Mouse (Mus musculus): ENCODE results near the gene Zdhhc1.

- TF ChIP-seq MAFK (IDR thresholded peaks at IDR 0.05; ENCODE audit: insufficient read depth, low read depth, low read length) (no peak), HCFC1 (IDR thresholded peaks at IDR 0.05; ENCODE audit: borderline replicate concordance, insufficient read depth, low read length) (no peak), ZNF384 (IDR thresholded peaks at IDR 0.05; ENCODE audit: low read depth, low read length) (no peak), ZC3H11A (IDR thresholded peaks at IDR 0.05; ENCODE audit: borderline replicate concordance, low read depth, low read length) (no peak), CHD2 (IDR thresholded peaks at IDR 0.05; ENCODE audit: low read depth, low read length) (no peak)
Observed at GRCm38 (mm10) chr8:105474680-105475079, 22.0 kb downstream of the Zdhhc1 start.

Data from ES-E14 (cell line).